Mouse (Mus musculus): ENCODE measurements around the gene Nhlrc2.

DNA sequence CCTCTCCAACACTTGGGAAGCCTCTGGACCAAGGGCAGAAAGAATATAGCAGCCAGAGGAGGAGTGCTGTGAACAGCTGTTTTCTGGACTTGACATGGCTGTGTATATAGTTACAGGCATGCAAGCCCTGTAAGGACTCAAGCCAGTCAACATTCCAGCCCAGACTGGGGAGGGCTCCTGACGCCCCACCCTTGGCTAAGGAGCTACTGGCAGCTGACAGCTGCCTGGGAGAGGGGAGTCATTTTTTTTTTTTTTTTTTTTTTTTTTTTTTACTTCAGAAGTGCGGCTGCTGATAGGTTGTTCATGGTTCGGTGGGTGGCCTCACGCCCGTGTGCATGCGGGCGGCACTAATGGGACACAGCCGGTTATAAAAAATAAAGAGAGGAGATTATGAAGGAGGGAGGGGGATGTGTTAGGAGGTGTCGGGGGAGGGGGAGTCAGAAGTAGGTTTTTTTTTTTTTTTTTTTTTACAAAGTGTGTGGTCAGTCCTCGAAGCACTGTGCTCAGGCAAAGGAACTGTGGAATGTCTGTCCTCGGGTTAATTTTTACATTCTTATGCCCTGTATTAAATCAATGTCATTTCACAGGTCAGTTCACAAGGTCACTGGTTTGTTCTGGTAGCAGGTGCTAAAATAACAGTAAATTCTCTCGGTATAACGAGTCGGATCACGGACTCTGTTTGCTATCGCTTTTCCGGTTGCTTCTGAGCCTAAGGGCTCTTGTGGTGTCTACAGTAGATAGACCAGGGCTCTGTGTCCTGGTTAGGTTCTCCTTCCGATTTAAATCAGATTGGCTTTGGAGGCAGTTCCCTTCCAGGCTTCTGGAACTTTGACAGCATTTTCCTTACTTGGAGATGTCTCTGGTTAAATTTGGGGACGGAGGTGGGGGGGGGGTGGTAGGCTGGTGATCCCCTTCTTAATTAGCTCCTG lies 104.2 kb downstream of the Nhlrc2 start:
- TF ChIP-seq CTCF (IDR thresholded peaks at IDR 0.05; ENCODE audit: low read depth) (no peak), EP300 (IDR thresholded peaks at IDR 0.05; ENCODE audit: low read depth) (no peak)

Measured in liver, postnatal 0 days (tissue).